Mouse (Mus musculus) regulatory T cell (primary cell): ENCODE data around the gene Sdr9c7.
"Not testable (repeated sequence)": the region's sequence is repeated elsewhere in the genome, so short reads cannot be mapped to it uniquely, and the experiment has no call there.

Experiments used
- in situ Hi-C: fragments of 300-600 bp; cut with MboI, MseI; formaldehyde crosslinking; loops from one replicate; pipeline ENCODE4 v1.15.1; 2025; ENCODE audit warnings: high pct_unique_total_duplicates

Sdr9c7 gene

GRCm38 (mm10) chr10:127906138-127906537 is 7.8 kb downstream of the Sdr9c7 start:
- in situ Hi-C loops = no loop called here

DNA sequence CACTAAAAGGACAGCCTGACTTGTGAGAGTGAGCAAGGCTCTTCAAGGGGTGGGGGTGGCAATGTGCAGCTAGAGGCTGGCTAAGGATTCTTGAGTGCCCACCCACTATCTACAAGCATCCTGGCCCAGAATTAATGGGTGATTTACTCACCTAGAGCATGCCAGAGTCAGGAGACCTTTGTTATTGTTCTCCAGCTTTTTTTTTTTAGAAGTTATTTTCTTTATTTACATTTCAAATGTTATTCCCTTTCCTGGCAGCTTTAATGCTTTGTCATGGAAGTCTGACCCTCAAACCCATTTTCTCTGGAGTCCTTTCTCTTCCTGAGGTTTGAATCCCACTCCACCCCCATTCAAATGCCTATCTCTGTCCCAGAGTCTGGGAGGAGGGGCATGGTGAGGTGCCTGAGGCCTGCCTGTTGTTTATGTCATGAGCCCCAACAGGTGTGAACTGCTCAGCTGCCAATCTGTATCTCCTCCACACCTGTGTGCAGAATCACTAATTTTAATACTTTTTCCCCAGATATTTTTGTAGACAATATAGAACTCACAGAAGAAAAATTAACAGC is 9.2 kb downstream of the Sdr9c7 start:
- in situ Hi-C loops = no loop called here

DNA sequence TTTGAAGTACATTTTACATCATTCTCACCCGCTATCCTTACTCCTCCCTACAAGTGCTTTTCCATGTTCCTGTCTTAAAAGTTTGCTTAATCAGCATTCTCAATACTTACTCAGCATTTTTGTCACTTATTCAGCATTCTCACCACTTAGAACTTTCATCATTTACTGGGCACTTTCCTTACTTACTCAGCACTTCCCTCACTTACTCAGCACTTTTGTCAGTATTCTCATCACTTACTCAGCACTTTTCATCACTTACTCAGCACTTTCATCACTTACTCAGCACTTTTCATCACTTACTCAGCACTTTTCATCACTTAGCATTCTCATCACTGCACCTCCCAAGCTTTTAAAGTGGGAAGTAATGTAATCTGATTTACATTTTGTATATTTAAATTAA is 17.3 kb downstream of the Sdr9c7 start:
- in situ Hi-C loops = no loop called here

GRCm38 (mm10) chr10:127917183-127917582 is 18.9 kb downstream of the Sdr9c7 start:
- in situ Hi-C loops = not testable (repeated sequence)

DNA sequence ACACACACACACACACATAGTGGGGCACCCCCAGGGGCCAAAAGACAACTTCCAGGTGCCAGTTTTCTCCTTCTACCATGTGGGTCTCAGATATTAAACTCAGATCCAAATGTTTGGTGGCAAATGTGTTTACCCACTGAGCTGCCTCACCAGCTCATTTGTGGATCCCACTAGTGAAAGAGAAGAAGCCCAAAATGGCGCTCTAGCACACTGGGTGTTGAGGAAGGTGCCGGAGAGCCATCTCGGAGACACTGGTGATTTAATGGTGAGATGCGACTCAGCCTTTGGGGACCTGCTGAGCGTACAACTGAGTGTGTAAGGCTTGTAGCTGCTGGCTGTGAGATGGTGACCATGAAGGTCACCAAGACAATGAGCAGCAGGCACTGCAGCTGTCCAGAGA is 19.3 kb downstream of the Sdr9c7 start:
- in situ Hi-C loops = no loop called here

DNA sequence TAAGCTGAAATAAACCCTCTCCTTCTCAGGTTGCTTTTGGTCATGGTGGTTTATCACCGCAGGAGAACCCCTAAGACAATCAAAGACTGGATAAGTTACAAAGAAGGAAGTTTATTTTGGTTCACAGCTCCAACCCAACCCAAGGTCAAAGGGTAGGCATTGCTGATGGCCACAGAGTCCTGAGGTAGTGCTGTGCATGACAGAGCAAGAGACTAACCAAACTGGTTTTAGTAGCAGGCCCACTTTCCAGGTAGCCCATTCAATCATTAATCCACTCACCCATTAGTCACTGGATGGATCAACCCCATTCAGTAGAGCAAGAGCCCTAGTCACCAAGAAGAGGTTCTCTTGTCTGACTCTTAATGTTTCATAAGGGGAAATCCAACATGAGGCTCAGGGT is 23.9 kb downstream of the Sdr9c7 start:
- in situ Hi-C loops = no loop called here

- in situ Hi-C loops = no loop called here
Measured at GRCm38 (mm10) chr10:127923024-127923423, 24.7 kb downstream of the Sdr9c7 start.

DNA sequence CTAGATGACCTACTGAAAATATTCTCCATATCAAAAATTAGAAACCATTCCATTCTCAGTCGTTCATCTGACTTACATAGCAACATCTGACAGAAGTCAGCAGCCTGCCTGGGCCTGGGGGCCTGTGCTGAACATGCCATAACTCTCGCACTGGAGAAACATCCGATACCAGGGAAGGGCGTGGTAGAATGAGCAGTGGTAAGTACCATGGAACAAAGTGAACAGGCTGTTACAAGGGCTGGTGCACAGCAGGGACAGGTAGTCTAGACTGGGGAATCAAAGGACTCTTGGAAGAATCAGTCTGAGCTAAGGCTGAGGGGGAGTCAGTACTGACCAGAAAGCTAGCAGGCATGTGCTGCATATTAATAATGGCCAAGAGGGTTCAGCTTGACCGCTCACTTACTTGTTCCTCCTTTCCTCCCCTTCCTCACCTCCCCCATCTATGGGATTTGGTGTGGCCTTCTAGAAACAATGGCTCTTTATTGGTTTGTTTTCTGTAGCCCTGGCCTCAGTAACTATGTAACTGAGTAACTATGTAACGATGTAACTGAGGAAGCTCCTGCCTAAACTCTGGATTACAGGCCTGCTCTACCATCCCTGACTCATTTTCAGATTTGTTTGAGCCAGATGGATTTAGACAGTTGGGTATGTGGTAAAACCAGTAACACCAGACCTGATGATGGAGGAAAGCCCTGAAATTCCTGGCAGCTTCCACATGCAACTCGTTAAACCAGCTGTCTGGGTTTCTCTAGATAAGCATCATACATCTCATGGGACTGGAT is 26.5 kb downstream of the Sdr9c7 start:
- in situ Hi-C loops = no loop called here

DNA sequence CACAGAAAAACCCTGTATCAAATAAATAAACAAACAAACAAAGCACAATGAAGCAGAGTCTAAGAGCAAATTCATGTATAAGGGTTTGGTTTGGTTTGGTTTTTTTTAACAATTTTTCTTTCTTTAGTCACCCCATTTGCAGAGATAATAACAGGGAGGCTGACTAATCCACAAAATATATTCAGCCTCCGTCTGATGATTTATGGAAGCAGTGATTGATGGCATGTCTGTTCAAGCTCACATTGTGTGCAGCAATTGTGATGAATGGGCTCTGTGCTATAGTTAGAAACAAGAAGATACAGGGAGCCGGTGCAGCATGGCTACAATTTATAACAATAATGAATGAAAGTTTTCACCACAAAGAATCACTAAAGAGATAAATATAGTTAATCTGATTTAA is 29.4 kb downstream of the Sdr9c7 start:
- in situ Hi-C loops = no loop called here

DNA sequence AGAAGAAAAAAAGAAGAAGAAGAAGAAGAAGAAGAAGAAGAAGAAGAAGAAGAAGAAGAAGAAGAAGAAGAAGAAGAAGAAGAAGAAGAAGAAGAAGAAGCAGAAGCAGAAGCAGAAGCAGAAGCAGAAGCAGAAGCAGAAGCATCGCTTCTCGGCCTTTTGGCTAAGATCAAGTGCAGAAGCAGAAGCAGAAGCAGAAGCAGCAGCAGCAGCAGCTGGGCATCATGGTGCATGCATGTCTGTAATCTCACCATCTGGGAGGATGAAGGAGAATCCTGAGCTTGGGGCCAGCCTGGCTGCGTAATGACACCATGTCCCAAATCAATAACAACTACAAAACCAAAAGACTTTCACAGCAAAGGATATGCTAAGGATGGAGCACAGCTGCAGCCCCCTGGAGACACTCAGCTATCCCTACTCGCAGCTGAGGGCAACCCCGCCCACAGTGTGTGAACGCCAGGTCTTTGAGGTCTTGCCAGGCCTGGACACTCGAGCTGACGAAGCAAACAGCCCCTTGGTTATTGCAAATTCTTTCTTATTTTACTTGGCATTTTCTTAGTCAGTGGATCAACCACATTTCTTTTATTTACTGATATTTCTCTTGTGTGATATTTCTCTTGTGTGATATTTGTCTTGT is 34.1 kb downstream of the Sdr9c7 start:
- in situ Hi-C loops = no loop called here

- in situ Hi-C loops = no loop called here
Measured at GRCm38 (mm10) chr10:127936271-127936670, 38.0 kb downstream of the Sdr9c7 start.

- in situ Hi-C loops = no loop called here
Measured at GRCm38 (mm10) chr10:127936747-127937409, 38.6 kb downstream of the Sdr9c7 start.

DNA sequence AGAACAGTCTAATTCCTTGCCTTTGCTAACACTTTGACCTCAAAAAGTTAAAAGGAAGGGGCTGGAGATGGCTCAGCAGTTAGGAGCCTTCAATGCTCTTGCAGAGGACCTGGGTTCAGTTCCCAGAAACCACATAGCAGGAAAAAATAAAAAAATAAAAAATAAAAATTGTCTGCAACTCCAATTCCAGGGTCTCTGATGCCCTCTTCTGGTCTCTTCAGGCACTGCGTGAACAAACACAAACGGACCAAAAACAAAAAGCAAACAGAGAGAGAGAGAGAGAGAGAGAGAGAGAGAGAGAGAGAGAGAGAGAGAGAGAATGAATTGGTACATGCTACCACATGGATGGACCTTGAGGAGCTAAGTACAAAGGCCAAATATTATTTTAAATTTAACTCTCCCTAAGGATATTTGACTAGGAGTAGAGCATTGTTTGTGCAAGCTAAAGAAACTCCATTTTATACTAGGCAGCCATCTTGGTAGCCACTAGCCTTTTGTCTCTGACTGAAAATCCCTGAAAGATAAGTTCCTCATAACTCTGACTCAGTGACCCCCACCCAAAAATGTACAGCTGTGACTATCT is 39.2 kb downstream of the Sdr9c7 start:
- in situ Hi-C loops = no loop called here

DNA sequence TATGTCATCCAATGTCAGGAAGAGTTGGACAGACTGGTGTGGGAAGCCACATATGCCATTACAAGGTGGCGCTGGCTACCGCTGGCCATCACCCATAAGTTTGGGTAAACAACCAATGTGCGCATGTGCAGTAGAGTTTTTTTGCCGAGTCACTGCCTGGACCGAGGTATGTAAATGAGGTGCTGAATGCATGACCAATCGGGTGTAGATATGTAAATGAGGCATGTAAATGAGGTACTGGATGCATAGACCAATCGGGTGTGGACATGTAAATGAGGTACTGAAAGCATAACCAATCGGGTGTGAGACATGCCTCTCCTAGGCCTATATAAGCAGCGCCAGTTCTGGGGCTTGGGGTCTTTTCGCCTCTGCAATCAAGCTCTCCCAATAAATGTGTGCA is 41.3 kb downstream of the Sdr9c7 start:
- in situ Hi-C loops = loop anchor here (5.0 kb wide), 1 partner anchor 68 kb away; the partner anchor contains the start of gene Hsd17b6

DNA sequence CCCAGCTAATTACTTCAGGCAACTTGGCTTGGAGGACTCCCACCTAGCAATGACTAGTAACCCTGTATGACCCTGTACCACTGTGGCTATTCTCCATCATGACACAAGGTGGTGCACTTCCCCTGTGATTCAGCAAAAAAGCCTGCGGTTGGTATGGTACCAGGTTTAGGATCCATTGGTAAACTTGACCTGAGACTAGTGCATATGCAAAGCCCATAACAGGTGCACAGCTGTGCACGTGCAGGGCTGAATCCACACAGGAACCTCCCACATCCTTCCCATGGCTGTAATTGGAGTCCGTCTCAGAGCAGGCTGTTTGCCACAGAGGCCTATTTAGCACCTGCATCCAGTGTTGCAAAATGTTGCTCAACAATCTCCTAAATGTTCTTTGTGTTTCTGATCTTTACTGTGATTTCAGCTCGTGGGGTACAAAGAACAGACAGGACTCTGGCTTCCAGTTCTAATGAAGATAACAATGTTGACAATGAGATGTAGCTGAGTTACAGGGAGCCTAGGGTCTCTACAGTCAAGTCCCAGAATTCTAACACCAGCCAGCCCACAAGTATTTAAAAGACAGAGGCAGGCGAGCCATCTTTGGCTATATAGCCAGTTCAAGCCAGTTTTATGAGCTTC is 47.2 kb downstream of the Sdr9c7 start:
- in situ Hi-C loops = no loop called here

GRCm38 (mm10) chr10:127949596-127950130 is 51.3 kb downstream of the Sdr9c7 start:
- in situ Hi-C loops = no loop called here

- in situ Hi-C loops = no loop called here
Measured at GRCm38 (mm10) chr10:127951390-127951789, 53.1 kb downstream of the Sdr9c7 start.

DNA sequence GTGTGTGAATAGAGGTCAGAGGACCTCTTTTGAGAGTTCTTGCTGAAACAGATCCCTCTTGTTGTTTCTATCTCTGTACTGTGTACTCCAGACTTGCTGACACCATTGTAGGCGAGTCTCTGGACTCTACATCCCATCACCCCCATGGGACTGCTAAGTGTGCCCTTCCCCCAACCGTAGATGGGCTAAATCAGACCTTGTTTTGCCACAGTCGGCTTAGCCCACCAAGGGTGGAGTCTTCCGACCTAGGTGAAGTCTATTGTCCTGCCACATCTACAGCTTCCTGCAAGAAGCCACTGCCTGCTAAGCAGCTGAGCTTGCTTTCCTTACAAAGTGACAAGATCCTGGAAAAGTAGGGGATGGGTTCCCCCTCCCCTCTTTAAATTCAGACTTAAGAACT is 53.5 kb downstream of the Sdr9c7 start:
- in situ Hi-C loops = no loop called here

DNA sequence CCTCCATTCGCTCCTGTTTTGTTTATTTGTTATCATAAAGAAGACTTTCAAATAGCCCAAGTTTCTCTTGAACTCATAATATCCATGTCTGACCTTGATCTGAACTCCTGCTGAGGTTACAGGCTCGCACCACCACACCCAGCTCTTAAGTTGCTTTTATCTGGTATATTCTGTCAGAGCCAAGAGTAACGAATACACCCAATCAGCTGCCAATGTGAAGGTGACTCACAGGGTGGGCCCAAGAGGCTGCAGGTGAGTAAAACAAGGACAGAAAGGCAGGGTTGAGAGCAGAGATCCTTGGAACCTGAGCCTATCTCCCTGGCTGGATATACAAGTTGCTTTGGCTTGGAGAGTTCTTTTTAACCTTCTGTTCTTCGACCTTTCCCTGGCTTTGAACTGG is 56.7 kb downstream of the Sdr9c7 start:
- in situ Hi-C loops = no loop called here

- in situ Hi-C loops = no loop called here
Measured at GRCm38 (mm10) chr10:127956168-127956816, 58.0 kb downstream of the Sdr9c7 start.

- in situ Hi-C loops = no loop called here
Measured at GRCm38 (mm10) chr10:127959161-127959679, 60.9 kb downstream of the Sdr9c7 start.
